Mouse (Mus musculus): ENCODE measurements around the gene Fcmr. TPM values are rescaled to one million over a fixed set of nuclear protein-coding genes. Genes with fewer than 3 reads are reported as not detected.

Fcmr gene
- polyA plus RNA-seq, 1 experiment from 2014 or later = 1.6 TPM

DNA sequence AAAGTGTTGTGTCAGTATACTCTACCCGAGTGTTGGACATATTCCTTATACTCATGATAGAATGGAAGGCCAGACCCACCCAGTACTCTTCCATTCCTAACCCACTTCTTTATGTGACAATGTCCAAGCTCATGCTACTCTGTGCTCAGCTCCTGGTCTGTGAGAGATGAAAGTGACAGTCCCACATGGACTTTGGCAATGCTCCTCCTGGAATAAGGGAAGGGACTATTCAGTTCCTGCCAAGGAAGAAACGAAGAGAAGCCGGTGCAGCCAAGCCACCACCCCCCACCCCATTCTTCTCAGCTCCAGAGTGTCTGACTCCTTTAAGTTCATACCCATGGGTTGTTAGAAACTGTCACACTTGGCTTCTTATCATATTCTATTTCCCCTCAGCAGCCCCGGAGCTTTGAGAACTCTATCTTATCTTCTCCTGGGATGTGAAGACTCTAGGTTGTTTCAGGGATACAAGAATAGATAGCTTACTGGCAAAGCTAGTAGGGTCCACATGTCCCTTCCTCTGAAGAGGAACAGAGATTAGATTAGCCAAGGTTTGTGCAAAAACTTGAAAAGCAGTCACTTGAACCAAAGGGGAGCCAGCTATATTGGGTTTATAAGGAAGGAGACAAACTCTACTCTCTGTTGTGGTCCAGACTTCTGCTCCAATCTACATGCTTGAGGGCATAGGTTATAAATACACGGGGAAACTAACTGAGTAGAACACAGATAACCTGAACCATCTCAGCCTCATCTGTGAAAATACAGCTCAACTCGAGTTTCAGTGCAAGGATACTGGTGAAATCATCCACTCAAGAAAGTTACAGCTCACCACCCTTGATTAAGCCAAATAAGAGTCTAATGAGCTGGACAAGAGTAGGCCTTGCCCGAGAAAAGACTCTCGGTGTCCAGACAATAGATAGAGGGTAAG is 35.3 kb upstream of the Fcmr start:
- Histone ChIP-seq H3K4me2 (no peak overlapping the region), H3K4me1 (ENCODE audit: control insufficient read depth, insufficient read depth, low read length) (peaks cover 11% of the 10 kb centered on the region), H3K4me3 (ENCODE audit: low read depth, low read length) (no peak overlapping the region), H3K27ac (ENCODE audit: low read depth, low read length) (no peak overlapping the region), H3K36me3 (ENCODE audit: control insufficient read depth, insufficient read depth, low read length) (no peaks in the 10 kb centered on the region), H3K27me3 (ENCODE audit: control insufficient read depth, insufficient read depth, low read length) (no peaks in the 10 kb centered on the region), H3K9me3 (replicated peaks; ENCODE audit: control insufficient read depth, low read length) (no peaks in the 10 kb centered on the region), H3K9ac (ENCODE audit: low read depth, low read length) (no peak overlapping the region)
- WGBS (ENCODE audit: insufficient replicate concordance) = 33% methylated on average over 8 of the region's 8 CpGs
- ATAC-seq (replicated peaks; ENCODE audit: insufficient number of reproducible peaks, low FRiP score, low TSS enrichment) = 0 out of 2 replicates have a peak, but pooled peaks have one; percentile 10

DNA sequence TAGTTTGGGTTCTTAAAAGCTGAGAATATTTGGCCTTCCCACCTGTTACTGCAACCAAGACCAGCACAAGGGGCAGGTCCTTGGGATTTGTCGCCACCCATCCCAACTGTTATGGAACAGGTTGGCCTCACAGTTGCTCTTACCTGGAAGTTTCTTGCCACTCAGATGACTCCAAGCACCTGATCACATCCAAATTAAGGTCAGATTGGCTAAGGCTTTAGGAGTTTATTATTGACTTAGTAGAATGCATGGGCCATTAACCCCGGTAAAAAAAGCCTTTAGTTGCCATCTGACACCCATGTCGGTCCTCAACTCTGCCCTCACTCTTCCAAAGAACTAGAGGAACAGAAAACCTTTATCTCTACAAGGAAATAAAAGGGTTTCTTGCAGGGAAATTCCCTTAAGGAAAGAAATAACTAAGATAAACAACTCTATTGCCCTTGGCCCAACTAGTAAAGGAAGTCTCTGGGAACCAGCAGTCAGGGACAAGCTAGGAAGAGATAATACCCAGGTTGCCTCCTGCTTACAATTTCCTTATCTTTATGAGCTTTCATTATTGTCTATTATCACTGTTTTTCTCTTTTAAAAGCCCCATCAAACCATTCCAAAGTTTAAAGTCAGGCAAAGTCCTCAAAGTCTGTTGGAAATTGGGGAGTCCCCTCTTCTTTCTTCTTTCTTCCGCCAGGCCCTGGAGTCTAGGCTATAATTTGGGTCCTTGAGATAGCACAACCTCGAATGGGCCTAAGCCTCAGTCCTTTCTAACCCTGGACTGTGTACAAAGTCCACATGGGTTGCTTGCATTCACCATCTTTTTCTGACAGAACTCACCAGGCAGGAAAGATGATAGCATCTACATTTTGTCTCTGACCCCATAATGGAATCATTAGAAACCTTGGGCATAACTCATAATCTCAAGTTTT is 33.0 kb upstream of the Fcmr start:
- Histone ChIP-seq H3K9me3 (replicated peaks; ENCODE audit: control insufficient read depth, low read length) (no peaks in the 10 kb centered on the region), H3K9ac (ENCODE audit: low read depth, low read length) (no peak overlapping the region), H3K4me3 (ENCODE audit: low read depth, low read length) (no peak overlapping the region), H3K36me3 (ENCODE audit: control insufficient read depth, insufficient read depth, low read length) (no peaks in the 10 kb centered on the region), H3K27me3 (ENCODE audit: control insufficient read depth, insufficient read depth, low read length) (no peaks in the 10 kb centered on the region), H3K27ac (ENCODE audit: low read depth, low read length) (no peak overlapping the region), H3K4me1 (ENCODE audit: control insufficient read depth, insufficient read depth, low read length) (peaks cover 11% of the 10 kb centered on the region), H3K4me2 (no peak overlapping the region)
- ATAC-seq (replicated peaks; ENCODE audit: insufficient number of reproducible peaks, low FRiP score, low TSS enrichment) = no peak
- 73% methylated on average over 5 of the region's 5 CpGs for WGBS (ENCODE audit: insufficient replicate concordance)

DNA sequence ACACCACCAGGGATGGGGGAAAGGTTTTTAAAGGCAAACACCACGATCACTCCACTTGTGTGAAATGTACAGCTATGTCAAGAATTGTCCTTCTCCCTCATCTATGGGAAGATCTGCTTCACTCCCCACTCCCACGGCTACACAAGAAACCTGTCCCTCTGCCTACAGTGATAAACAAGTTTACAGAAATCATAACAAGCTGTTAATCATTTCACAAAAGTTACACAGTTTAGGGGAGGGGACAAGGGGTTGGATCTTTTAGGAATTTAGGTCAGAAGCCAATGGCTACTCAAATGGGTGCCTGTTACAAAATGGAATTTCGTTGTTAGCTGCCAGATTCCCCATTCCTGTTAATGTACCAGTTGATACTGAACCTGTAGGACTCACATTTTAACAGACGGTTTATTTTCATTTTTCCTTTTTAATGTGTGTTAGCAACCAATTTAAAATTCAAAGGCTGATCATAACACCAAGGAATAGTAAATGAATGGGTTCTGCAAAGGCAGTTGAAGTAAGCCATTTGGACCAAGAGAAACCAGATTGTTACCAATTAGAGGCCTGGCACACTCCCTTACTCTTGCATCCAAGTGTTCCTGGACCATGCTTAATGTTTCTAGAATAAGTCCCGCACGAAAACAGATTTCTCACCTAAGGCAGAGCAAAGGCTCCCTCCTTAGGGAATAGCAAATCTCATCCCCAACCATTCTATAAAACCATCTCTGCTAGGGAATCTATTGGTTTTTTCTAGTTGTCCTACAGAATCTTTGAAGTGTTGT is 30.1 kb upstream of the Fcmr start:
- H3K4me1 ChIP-seq (ENCODE audit: control insufficient read depth, insufficient read depth, low read length) = peaks cover 7% of the 10 kb centered on the region
- H3K4me3 ChIP-seq (ENCODE audit: low read depth, low read length) = no peak overlapping the region
- no peak overlapping the region for H3K27ac ChIP-seq (ENCODE audit: low read depth, low read length)
- no peaks in the 10 kb centered on the region for H3K27me3 ChIP-seq (ENCODE audit: control insufficient read depth, insufficient read depth, low read length)
- no peaks in the 10 kb centered on the region for H3K36me3 ChIP-seq (ENCODE audit: control insufficient read depth, insufficient read depth, low read length)
- no peaks in the 10 kb centered on the region for H3K9me3 ChIP-seq (replicated peaks; ENCODE audit: control insufficient read depth, low read length)
- no peak overlapping the region for H3K4me2 ChIP-seq
- WGBS (ENCODE audit: insufficient replicate concordance) = 85% methylated on average over 6 of the region's 6 CpGs
- no peak for ATAC-seq (replicated peaks; ENCODE audit: insufficient number of reproducible peaks, low FRiP score, low TSS enrichment)
- H3K9ac ChIP-seq (ENCODE audit: low read depth, low read length) = no peak overlapping the region

DNA sequence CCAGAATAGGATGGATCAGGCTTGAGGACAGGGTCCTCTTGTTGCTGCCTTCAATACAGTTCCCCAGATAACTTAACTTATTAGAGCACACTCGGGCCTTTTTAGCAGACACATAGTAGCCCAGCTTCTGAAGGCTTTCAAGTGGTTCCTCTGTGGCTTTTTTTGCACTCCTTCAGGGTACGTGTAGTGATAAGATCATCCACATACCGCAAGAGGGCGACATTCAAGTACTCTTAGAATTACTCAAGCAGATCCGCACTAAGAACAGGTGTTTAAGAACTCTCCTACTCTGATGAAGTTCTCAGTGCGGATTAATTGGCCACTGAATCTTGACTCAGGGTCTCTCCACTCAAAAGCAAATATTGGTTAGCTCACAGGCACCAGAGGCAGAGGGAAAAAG is 27.2 kb upstream of the Fcmr start:
- no peaks in the 10 kb centered on the region for H3K4me1 ChIP-seq (ENCODE audit: control insufficient read depth, insufficient read depth, low read length)
- H3K4me3 ChIP-seq (ENCODE audit: low read depth, low read length) = no peak overlapping the region
- H3K27ac ChIP-seq (ENCODE audit: low read depth, low read length) = no peak overlapping the region
- H3K9me3 ChIP-seq (replicated peaks; ENCODE audit: control insufficient read depth, low read length) = no peaks in the 10 kb centered on the region
- no peak overlapping the region for H3K9ac ChIP-seq (ENCODE audit: low read depth, low read length)
- no peak for ATAC-seq (replicated peaks; ENCODE audit: insufficient number of reproducible peaks, low FRiP score, low TSS enrichment)
- no peak overlapping the region for H3K4me2 ChIP-seq
- WGBS (ENCODE audit: insufficient replicate concordance) = 44% methylated on average over 6 of the region's 6 CpGs
- no peaks in the 10 kb centered on the region for H3K27me3 ChIP-seq (ENCODE audit: control insufficient read depth, insufficient read depth, low read length)
- no peaks in the 10 kb centered on the region for H3K36me3 ChIP-seq (ENCODE audit: control insufficient read depth, insufficient read depth, low read length)

DNA sequence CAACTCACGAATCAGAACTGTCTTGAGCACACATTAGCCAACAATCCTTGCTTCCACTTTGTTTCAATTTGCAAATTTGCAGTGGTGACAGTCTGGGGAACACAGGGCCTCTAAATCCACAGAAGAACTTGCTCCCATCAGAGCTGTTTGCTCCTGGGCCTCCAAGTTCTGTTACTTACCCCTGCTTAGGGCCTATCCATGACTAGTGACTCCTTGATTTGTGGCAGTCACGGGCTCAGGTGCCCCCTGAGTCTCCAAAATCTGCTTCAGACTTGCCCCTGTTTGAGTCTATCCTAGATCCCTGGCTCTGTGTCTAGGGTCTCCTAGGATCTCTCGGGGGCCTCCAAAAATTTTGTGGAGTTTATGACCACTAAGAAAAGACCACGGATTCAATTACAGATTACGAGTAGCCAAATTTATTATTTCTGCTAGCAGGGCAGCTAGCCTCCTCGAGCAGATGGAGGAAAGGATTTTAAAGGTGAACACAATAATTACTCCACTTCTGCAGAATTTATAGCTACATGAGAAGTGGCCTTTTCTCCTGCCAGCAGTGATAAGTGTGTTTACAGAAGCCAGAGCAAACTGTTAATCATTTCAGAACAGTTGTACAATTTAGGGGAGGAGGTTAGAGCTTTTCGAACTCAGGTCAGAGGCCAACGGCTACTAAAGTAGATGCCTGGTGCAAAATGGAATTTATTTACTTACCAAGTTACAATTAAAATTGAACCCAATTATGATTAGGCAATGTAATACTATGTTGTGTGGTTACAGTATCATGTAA is 24.7 kb upstream of the Fcmr start:
- H3K4me1 ChIP-seq (ENCODE audit: control insufficient read depth, insufficient read depth, low read length) = no peaks in the 10 kb centered on the region
- 66% methylated on average over 8 of the region's 8 CpGs for WGBS (ENCODE audit: insufficient replicate concordance)
- H3K4me2 ChIP-seq = no peak overlapping the region
- no peak overlapping the region for H3K9ac ChIP-seq (ENCODE audit: low read depth, low read length)
- H3K27me3 ChIP-seq (ENCODE audit: control insufficient read depth, insufficient read depth, low read length) = no peaks in the 10 kb centered on the region
- H3K36me3 ChIP-seq (ENCODE audit: control insufficient read depth, insufficient read depth, low read length) = no peaks in the 10 kb centered on the region
- no peak overlapping the region for H3K4me3 ChIP-seq (ENCODE audit: low read depth, low read length)
- H3K27ac ChIP-seq (ENCODE audit: low read depth, low read length) = no peak overlapping the region
- no peak for ATAC-seq (replicated peaks; ENCODE audit: insufficient number of reproducible peaks, low FRiP score, low TSS enrichment)
- no peaks in the 10 kb centered on the region for H3K9me3 ChIP-seq (replicated peaks; ENCODE audit: control insufficient read depth, low read length)

DNA sequence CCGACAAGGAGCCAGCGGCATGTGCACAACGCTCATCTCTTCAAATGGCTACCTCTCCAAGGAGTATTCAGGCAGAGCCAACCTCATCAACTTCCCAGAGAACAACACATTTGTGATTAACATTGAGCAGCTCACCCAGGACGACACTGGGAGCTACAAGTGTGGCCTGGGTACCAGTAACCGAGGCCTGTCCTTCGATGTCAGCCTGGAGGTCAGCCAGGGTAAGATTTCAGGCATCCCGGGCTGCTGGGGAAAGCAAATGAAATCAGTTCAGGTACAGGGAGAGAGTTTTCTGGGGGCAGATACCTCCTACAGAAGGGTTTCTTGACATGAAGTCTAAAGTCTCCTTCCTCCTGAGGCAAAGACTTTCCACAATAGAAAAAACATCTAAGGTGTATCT is 23.8 kb upstream of the Fcmr start:
- Histone ChIP-seq H3K4me2 (no peak overlapping the region), H3K36me3 (ENCODE audit: control insufficient read depth, insufficient read depth, low read length) (no peaks in the 10 kb centered on the region), H3K27me3 (ENCODE audit: control insufficient read depth, insufficient read depth, low read length) (no peaks in the 10 kb centered on the region), H3K4me3 (ENCODE audit: low read depth, low read length) (no peak overlapping the region), H3K9ac (ENCODE audit: low read depth, low read length) (no peak overlapping the region), H3K27ac (ENCODE audit: low read depth, low read length) (no peak overlapping the region), H3K4me1 (ENCODE audit: control insufficient read depth, insufficient read depth, low read length) (no peaks in the 10 kb centered on the region), H3K9me3 (replicated peaks; ENCODE audit: control insufficient read depth, low read length) (no peaks in the 10 kb centered on the region)
- no peak for ATAC-seq (replicated peaks; ENCODE audit: insufficient number of reproducible peaks, low FRiP score, low TSS enrichment)
- 82% methylated on average over 7 of the region's 7 CpGs for WGBS (ENCODE audit: insufficient replicate concordance)

DNA sequence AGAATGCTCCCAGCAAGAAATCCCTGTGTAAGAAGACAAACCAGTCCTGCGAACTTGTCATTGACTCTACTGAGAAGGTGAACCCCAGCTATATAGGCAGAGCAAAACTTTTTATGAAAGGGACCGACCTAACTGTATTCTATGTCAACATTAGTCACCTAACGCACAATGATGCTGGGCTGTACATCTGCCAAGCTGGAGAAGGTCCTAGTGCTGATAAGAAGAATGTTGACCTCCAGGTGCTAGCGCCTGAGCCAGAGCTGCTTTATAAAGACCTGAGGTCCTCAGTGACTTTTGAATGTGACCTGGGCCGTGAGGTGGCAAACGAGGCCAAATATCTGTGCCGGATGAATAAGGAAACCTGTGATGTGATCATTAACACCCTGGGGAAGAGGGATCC is 21.0 kb upstream of the Fcmr start:
- WGBS (ENCODE audit: insufficient replicate concordance) = 84% methylated on average over 7 of the region's 7 CpGs
- no peaks in the 10 kb centered on the region for H3K4me1 ChIP-seq (ENCODE audit: control insufficient read depth, insufficient read depth, low read length)
- no peak for ATAC-seq (replicated peaks; ENCODE audit: insufficient number of reproducible peaks, low FRiP score, low TSS enrichment)

More for the DNA sequence above, 21.0 kb upstream of the Fcmr start:
- Histone ChIP-seq H3K9me3 (replicated peaks; ENCODE audit: control insufficient read depth, low read length) (no peaks in the 10 kb centered on the region), H3K4me3 (ENCODE audit: low read depth, low read length) (no peak overlapping the region), H3K36me3 (ENCODE audit: control insufficient read depth, insufficient read depth, low read length) (no peaks in the 10 kb centered on the region), H3K4me2 (no peak overlapping the region), H3K27ac (ENCODE audit: low read depth, low read length) (no peak overlapping the region), H3K27me3 (ENCODE audit: control insufficient read depth, insufficient read depth, low read length) (0 out of 2 replicates have a peak, but pooled peaks cover 3% of the 10 kb centered on the region), H3K9ac (ENCODE audit: low read depth, low read length) (no peak overlapping the region)
